Comparison of ENCODE assay signal across 8 mouse cellular contexts in the genomic region with DNA sequence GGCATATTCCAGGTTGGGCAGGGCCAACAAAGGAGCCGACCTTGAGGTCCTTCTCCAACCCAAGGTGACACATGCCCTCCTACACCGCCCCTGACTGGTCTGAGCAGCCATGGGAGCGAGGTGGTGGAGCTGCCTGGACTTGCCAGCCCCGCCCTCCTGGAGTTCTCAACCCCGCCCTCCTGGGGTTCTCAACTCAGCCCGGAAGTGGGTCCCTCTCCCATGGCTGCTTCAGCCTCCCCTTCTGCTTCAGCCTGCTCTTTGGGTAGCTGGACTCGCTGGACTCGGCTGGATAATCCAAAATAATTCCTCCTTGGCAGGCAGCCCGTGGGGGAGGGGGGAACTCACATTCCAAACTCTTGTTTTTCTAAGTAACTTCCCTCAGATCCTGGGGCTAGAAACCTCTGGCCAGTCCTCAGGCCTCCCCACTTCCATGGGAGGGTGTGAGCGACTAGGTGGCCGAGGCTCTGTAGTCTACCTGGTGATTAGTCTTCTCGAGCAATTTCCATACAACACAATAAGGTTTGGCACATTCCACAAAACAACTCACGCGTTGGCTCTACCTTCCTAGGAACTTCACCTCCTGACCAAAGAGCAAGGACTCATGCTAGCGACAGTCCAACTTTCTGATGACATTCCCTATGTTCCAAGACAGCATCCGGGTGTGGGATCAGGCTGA. TPM values are rescaled to one million over a fixed set of nuclear protein-coding genes. Genes with fewer than 3 reads are reported as not detected.
A peak's percentile ranks its signal among the peaks of the same experiment; 100 is the strongest.
DNase-seq lines count a peak whose midpoint lies in the region; ATAC-seq and TF ChIP-seq lines count a peak whose summit lies in the region.

No protein-coding gene starts in this region.

- H3K36me3 ChIP-seq in hindbrain, embryonic 16.5 days (ENCODE audit: control insufficient read depth, insufficient read depth, low read length): no peaks in the 10 kb centered on the region
- no peaks in the 10 kb centered on the region for H3K36me3 ChIP-seq in liver, embryonic 12.5 days
- no peaks in the 10 kb centered on the region for H3K36me3 ChIP-seq in myocyte (ENCODE audit: control insufficient read depth, insufficient read depth)

- H3K9me3 ChIP-seq in hindbrain, embryonic 16.5 days (ENCODE audit: control insufficient read depth, low read length): no peaks in the 10 kb centered on the region
- no peaks in the 10 kb centered on the region for H3K9me3 ChIP-seq in liver, embryonic 12.5 days (replicated peaks)

- peak; percentile 56 to 58 for DNase-seq in layer of hippocampus, postnatal 10 days (ENCODE audit: low spot score in 2 of 2)
- DNase-seq in layer of hippocampus, adult 11-12 months (ENCODE audit: low spot score): no peak
- DNase-seq in cerebellum, postnatal 10 days: peak; percentile 84
- peak; percentile 72 for DNase-seq in gastrocnemius, postnatal 10 days
- DNase-seq in urinary bladder, postnatal 14 days (ENCODE audit: low spot score): peak; percentile 88

- peak overlapping the region; percentile 63 for H3ac ChIP-seq in myocyte (ENCODE audit: control insufficient read depth, insufficient read length)

- H3K4me2 ChIP-seq in hindbrain, embryonic 16.5 days (ENCODE audit: low read length): peak overlapping the region; percentile 92
- peak overlapping the region; percentile 77 for H3K4me2 ChIP-seq in liver, embryonic 12.5 days
- H3K4me2 ChIP-seq in myocyte (ENCODE audit: low read depth): peak overlapping the region; percentile 96

- ATAC-seq in hindbrain, embryonic 16.5 days: no peak
- peak; percentile 46 for ATAC-seq in liver, embryonic 12.5 days

- H3K4me1 ChIP-seq in hindbrain, embryonic 16.5 days (ENCODE audit: control insufficient read depth, insufficient read depth, low read depth, low read length): peaks cover 59% of the 10 kb centered on the region
- peaks cover 84% of the 10 kb centered on the region for H3K4me1 ChIP-seq in liver, embryonic 12.5 days

- peak overlapping the region; percentile 95 for H3K27ac ChIP-seq in hindbrain, embryonic 16.5 days (ENCODE audit: low read depth, low read length)
- peak overlapping the region; percentile 61 for H3K27ac ChIP-seq in liver, embryonic 12.5 days

- H3K9ac ChIP-seq in hindbrain, embryonic 16.5 days (ENCODE audit: low read depth, low read length): peak overlapping the region; percentile 94
- peak overlapping the region; percentile 63 for H3K9ac ChIP-seq in liver, embryonic 12.5 days

- no peaks in the 10 kb centered on the region for H3K27me3 ChIP-seq in hindbrain, embryonic 16.5 days (replicated peaks; ENCODE audit: control insufficient read depth, insufficient read depth, low read length)
- H3K27me3 ChIP-seq in liver, embryonic 12.5 days (replicated peaks): peaks cover 72% of the 10 kb centered on the region
- H3K27me3 ChIP-seq in myocyte (ENCODE audit: control insufficient read depth, insufficient read depth, insufficient read length): no peaks in the 10 kb centered on the region

- H3K4me3 ChIP-seq in hindbrain, embryonic 16.5 days (ENCODE audit: low read length): peak overlapping the region; percentile 85
- H3K4me3 ChIP-seq in liver, embryonic 12.5 days: peak overlapping the region; percentile 64
- H3K4me3 ChIP-seq in myocyte: peak overlapping the region; percentile 65

- peak; percentile 82 for TF ChIP-seq POLR2A in myocyte (IDR thresholded peaks at IDR 0.05; ENCODE audit: insufficient read length, low read depth)

- WGBS in hindbrain, embryonic 16.5 days: 3% methylated on average over 16 of the region's 16 CpGs
- 12% methylated on average over 16 of the region's 16 CpGs for whole genome bisulfite sequencing in liver, embryonic 12.5 days (ENCODE audit: insufficient replicate concordance)

- H3K79me2 ChIP-seq in myocyte (ENCODE audit: control insufficient read depth, insufficient read depth): peaks cover 59% of the 10 kb centered on the region

TF ChIP-seq in myocyte, 11 proteins besides CTCF, POLR2A, EP300 and RAD21:
- TF ChIP-seq MYOD1 (IDR thresholded peaks at IDR 0.05; ENCODE audit: control insufficient read depth in 1 of 3, insufficient read length in 2 of 3, low read depth in 2 of 3) (no peak), POLR2AphosphoS2 (IDR thresholded peaks at IDR 0.05; ENCODE audit: insufficient read length, low read depth) (peak; percentile 75)

RNA-seq across cellular contexts. Expression of gene Plxnb2, which starts 1.5 kb away (rescaled TPM):
- total RNA-seq in layer of hippocampus, postnatal 10 days (2021): 10 to 100 TPM; 65.4 to 78.2 TPM
- total RNA-seq in gastrocnemius, postnatal 10 days (2021): 10 to 100 TPM; 28.9 to 43.0 TPM
- 85.2 and 106 TPM in 2 replicates for polyA plus RNA-seq in hindbrain, embryonic 16.5 days (2015; fragmentation: Nextera tagmentation; extraction: Ambion mirVana)
- 38.5 and 38.8 TPM in 2 replicates for polyA plus RNA-seq in liver, embryonic 12.5 days (2016; fragmentation: Nextera tagmentation; extraction: Ambion mirVana)
- polyA plus RNA-seq in myocyte (2012; fragmentation: generic; extraction: Trizol): 278 TPM

RNA-seq across cellular contexts. Expression of gene Dennd6b, which starts 17.2 kb away (rescaled TPM):
- total RNA-seq in layer of hippocampus, postnatal 10 days (2021): 10 to 100 TPM; 33.1 to 37.5 TPM
- total RNA-seq in gastrocnemius, postnatal 10 days (2021): 1 to 10 TPM; 4.5 to 7.0 TPM
- 86.6 and 93.2 TPM in 2 replicates for polyA plus RNA-seq in hindbrain, embryonic 16.5 days (2015; fragmentation: Nextera tagmentation; extraction: Ambion mirVana)
- polyA plus RNA-seq in liver, embryonic 12.5 days (2016; fragmentation: Nextera tagmentation; extraction: Ambion mirVana): 5.3 and 5.5 TPM in 2 replicates
- polyA plus RNA-seq in myocyte (2012; fragmentation: generic; extraction: Trizol): 6.6 TPM

RNA-seq across cellular contexts. Expression of gene Mapk11, which starts 29.7 kb away (rescaled TPM):
- total RNA-seq in layer of hippocampus, postnatal 10 days (2021): 10 to 100 TPM; 18.4 to 25.3 TPM
- 1 to 10 TPM; 2.1 to 3.0 TPM for total RNA-seq in gastrocnemius, postnatal 10 days (2021)
- 23.7 and 28.3 TPM in 2 replicates for polyA plus RNA-seq in hindbrain, embryonic 16.5 days (2015; fragmentation: Nextera tagmentation; extraction: Ambion mirVana)
- 1.8 TPM in 2 replicates for polyA plus RNA-seq in liver, embryonic 12.5 days (2016; fragmentation: Nextera tagmentation; extraction: Ambion mirVana)
- 9.1 TPM for polyA plus RNA-seq in myocyte (2012; fragmentation: generic; extraction: Trizol)

RNA-seq across cellular contexts. Expression of gene Ppp6r2, which starts 32.3 kb away (rescaled TPM):
- total RNA-seq in layer of hippocampus, postnatal 10 days (2021): 100 to 1,000 TPM; 159 to 174 TPM
- total RNA-seq in gastrocnemius, postnatal 10 days (2021): 10 to 100 TPM; 60.1 to 61.9 TPM
- 59.4 and 71.5 TPM in 2 replicates for polyA plus RNA-seq in hindbrain, embryonic 16.5 days (2015; fragmentation: Nextera tagmentation; extraction: Ambion mirVana)
- 21.4 and 23.9 TPM in 2 replicates for polyA plus RNA-seq in liver, embryonic 12.5 days (2016; fragmentation: Nextera tagmentation; extraction: Ambion mirVana)
- polyA plus RNA-seq in myocyte (2012; fragmentation: generic; extraction: Trizol): 43.6 TPM

RNA-seq across cellular contexts. Expression of gene Mapk12, which starts 38.6 kb away (rescaled TPM):
- 1 to 10 TPM; 4.0 to 5.5 TPM for total RNA-seq in layer of hippocampus, postnatal 10 days (2021)
- 10 to 100 TPM; 76.0 to 77.1 TPM for total RNA-seq in gastrocnemius, postnatal 10 days (2021)
- polyA plus RNA-seq in hindbrain, embryonic 16.5 days (2015; fragmentation: Nextera tagmentation; extraction: Ambion mirVana): 4.1 and 4.4 TPM in 2 replicates
- polyA plus RNA-seq in liver, embryonic 12.5 days (2016; fragmentation: Nextera tagmentation; extraction: Ambion mirVana): 2.3 and 2.7 TPM in 2 replicates
- polyA plus RNA-seq in myocyte (2012; fragmentation: generic; extraction: Trizol): 35.0 TPM

Comparison
In these comparisons a context has a peak if more than half of its experiments do, and no peak if none do; other contexts are left out.
1. RNA of gene Dennd6b, which starts 17.2 kb away (polyA plus RNA-seq): 86.6 to 93.2 TPM in hindbrain, embryonic 16.5 days; 6.6 TPM in myocyte (single experiment) and 5.3 to 5.5 TPM in liver, embryonic 12.5 days; every median in the first group is over 10 times any median in the second.
2. Peak in every context shown above with its lines, with median percentiles within 50 percentile points of each other: H3K4me2 ChIP-seq and H3K4me3 ChIP-seq.